Mouse (Mus musculus) liver, embryonic 14.5 days (tissue): ENCODE results near the gene Itgb3. TPM values are rescaled to one million over a fixed set of nuclear protein-coding genes. Genes with fewer than 3 reads are reported as not detected.

ENCODE experiments used
- ATAC-seq: fragments of 200-750 bp; cut with Nextera tagmentation; 2 replicates; pipeline ENCODE4 v1.8.0; 2017; ENCODE audit warnings: moderate number of reproducible peaks, mild to moderate bottlenecking, moderate library complexity; ENCODE audit not compliant: insufficient read depth
- DNase-seq, 3 experiments: peaks; one replicate each; pipeline ENCODE4 v3.0.0-alpha.2; 2012 to 2013; ENCODE audit warnings: low read depth in 3 of 3, low spot score in 3 of 3
- H3K27ac ChIP-seq: fragments of 300-500 bp; sonication (generic); 2 replicates; pipeline ENCODE4 v1.5.1; 2014; ENCODE audit warnings: moderate library complexity, mild to moderate bottlenecking, control low read depth, inconsistent platforms
- H3K27me3 ChIP-seq: fragments of 300-500 bp; sonication (generic); 2 replicates; pipeline ENCODE4 v1.6.1; 2014; ENCODE audit warnings: mild to moderate bottlenecking, low read length, moderate library complexity; ENCODE audit not compliant: control insufficient read depth, insufficient read depth
- H3K36me3 ChIP-seq: fragments of 300-500 bp; sonication (generic); replicated peaks from 2 replicates; pipeline ENCODE4 v1.6.1; 2014; ENCODE audit warnings: low read depth; ENCODE audit not compliant: control insufficient read depth, insufficient read depth
- H3K4me1 ChIP-seq, 2 experiments: fragments of 200-500 bp in 1 of 2; fragments of 300-500 bp in 1 of 2; sonication (generic) in 1 of 2; replicated peaks; 2 replicates each; pipeline ENCODE4 v1.6.1; 2012 to 2014; ENCODE audit warnings: antibody characterized with exemption in 1 of 2, inconsistent platforms in 1 of 2, low read length in 1 of 2; ENCODE audit not compliant: control insufficient read depth in 2 of 2, insufficient read depth in 2 of 2
- H3K4me2 ChIP-seq: fragments of 300-500 bp; sonication (generic); 2 replicates; pipeline ENCODE4 v1.6.1; 2014; ENCODE audit warnings: low read depth, mild to moderate bottlenecking, control low read depth, moderate library complexity
- H3K4me3 ChIP-seq, 2 experiments: fragments of 200-500 bp in 1 of 2; fragments of 300-500 bp in 1 of 2; sonication (generic) in 1 of 2; 2 replicates each; pipeline ENCODE4 v1.5.1; 2012 to 2014; ENCODE audit warnings: low read depth in 2 of 2, low read length in 2 of 2, mild to moderate bottlenecking in 2 of 2, control low read depth in 1 of 2, inconsistent platforms in 1 of 2, moderate library complexity in 1 of 2; ENCODE audit not compliant: insufficient read depth in 1 of 2
- H3K9ac ChIP-seq: fragments of 300-500 bp; sonication (generic); replicated peaks from 2 replicates; pipeline ENCODE4 v1.6.1; 2014; ENCODE audit warnings: mild to moderate bottlenecking, control low read depth, moderate library complexity
- H3K9me3 ChIP-seq: fragments of 300-500 bp; sonication (generic); 2 replicates; pipeline ENCODE4 v1.6.1; 2016; ENCODE audit warnings: low read length, mixed read lengths; ENCODE audit not compliant: control insufficient read depth
- CTCF ChIP-seq: IDR thresholded peaks from 2 replicates; pipeline ENCODE4 v1.5.1; 2016; ENCODE audit warnings: antibody characterized with exemption, low read depth, control low read depth
- EP300 ChIP-seq: IDR thresholded peaks from 2 replicates; pipeline ENCODE4 v1.6.1; 2016; ENCODE audit warnings: antibody characterized with exemption, low read depth
- WGBS: fragments of 180-500 bp; shearing (Covaris S2); extraction: QIAGEN DNeasy Blood & Tissue Kit; methylation state at CpG from one replicate; pipeline ENCODE4 v1.1.7; 2014; ENCODE audit not compliant: insufficient replicate concordance; 5-methylcytosine and 5-hydroxymethylcytosine counted together
- polyA plus RNA-seq, 2 experiments: library from polyadenylated mRNA; depleted of rRNA in 1 of 2; stranded (reverse) in 1 of 2; unstranded in 1 of 2; fragments of >200 nt; fragmentation: Nextera tagmentation in 1 of 2; extraction: Ambion mirVana in 1 of 2; gene quantifications; 2 replicates each; pipeline versions ENCODE4 v1.2.1 to v1.2.3; 2012 to 2014

The Itgb3 gene
- polyA plus RNA-seq, 2 experiments, result 5.7 to 11.2 TPM

- Histone ChIP-seq H3K27ac (no peak overlapping the region), H3K4me1 (peaks cover 10 to 14% of the 10 kb centered on the region in 2 experiments), H3K9me3 (no peaks in the 10 kb centered on the region; the same call in 1 of the 2 replicates), H3K4me3 (no peak overlapping the region), H3K27me3 (no peaks in the 10 kb centered on the region), H3K4me2 (peak overlapping the region; percentile 59; the same call in 1 of the 2 replicates), H3K9ac (no peak overlapping the region), H3K36me3 (no peaks in the 10 kb centered on the region)
- no peak for ATAC-seq
- TF ChIP-seq EP300, result no peak
- TF ChIP-seq CTCF, result peak; percentile 46; the same call in 1 of the 2 replicates
- DNase-seq, result no peak
- 67% methylated on average over 4 of the region's 4 CpGs for WGBS
Measured at GRCm38 (mm10) chr11:104660599-104660998, 52.8 kb downstream of the Itgb3 start.

GRCm38 (mm10) chr11:104661106-104661505 lies 53.3 kb downstream of the Itgb3 start:
- no peaks in the 10 kb centered on the region for H3K36me3 ChIP-seq
- TF ChIP-seq CTCF (no peak), EP300 (no peak)
- H3K9me3 ChIP-seq, result no peaks in the 10 kb centered on the region; the same call in 1 of the 2 replicates
- peak overlapping the region; percentile 59 for H3K4me2 ChIP-seq
- WGBS, result 23% methylated on average over 5 of the region's 5 CpGs
- ATAC-seq (peak; percentile 88), DNase-seq (peak in 1 of 3 experiments; percentile 33)
- no peak overlapping the region for H3K27ac ChIP-seq
- H3K9ac ChIP-seq, result no peak overlapping the region
- peaks cover 10 to 14% of the 10 kb centered on the region in 2 experiments for H3K4me1 ChIP-seq
- no peaks in the 10 kb centered on the region for H3K27me3 ChIP-seq
- H3K4me3 ChIP-seq, result no peak overlapping the region

GRCm38 (mm10) chr11:104661531-104662205 lies 53.9 kb downstream of the Itgb3 start:
- Histone ChIP-seq H3K27me3 (no peaks in the 10 kb centered on the region), H3K9me3 (no peaks in the 10 kb centered on the region; the same call in 1 of the 2 replicates), H3K4me1 (peaks cover 10 to 14% of the 10 kb centered on the region in 2 experiments), H3K4me3 (peak overlapping the region; percentile 18 to 21; a peak in 1 of 4 replicates), H3K27ac (no peak overlapping the region), H3K36me3 (no peaks in the 10 kb centered on the region), H3K4me2 (peak overlapping the region; percentile 59), H3K9ac (0 out of 2 replicates have a peak overlapping the region, but pooled peaks have one; percentile 18)
- DNase-seq, result no peak
- TF ChIP-seq EP300, result peak; percentile 30; the same call in 1 of the 2 replicates
- peak; percentile 44 for TF ChIP-seq CTCF
- 26% methylated on average over 20 of the region's 20 CpGs for WGBS
- ATAC-seq, result peak; percentile 56

GRCm38 (mm10) chr11:104662573-104662972 lies 54.8 kb downstream of the Itgb3 start:
- Histone ChIP-seq H3K36me3 (no peaks in the 10 kb centered on the region), H3K4me3 (no peak overlapping the region), H3K9me3 (no peaks in the 10 kb centered on the region; the same call in 1 of the 2 replicates), H3K27ac (no peak overlapping the region), H3K27me3 (no peaks in the 10 kb centered on the region), H3K4me2 (no peak overlapping the region), H3K9ac (no peak overlapping the region), H3K4me1 (peaks cover 10 to 14% of the 10 kb centered on the region in 2 experiments)
- no peak for DNase-seq
- WGBS, result 77% methylated on average over 11 of the region's 11 CpGs
- ATAC-seq, result no peak
- TF ChIP-seq CTCF, result no peak

GRCm38 (mm10) chr11:104663241-104663877 lies 55.6 kb downstream of the Itgb3 start:
- Histone ChIP-seq H3K36me3 (no peaks in the 10 kb centered on the region), H3K9me3 (no peaks in the 10 kb centered on the region; the same call in 1 of the 2 replicates), H3K27ac (no peak overlapping the region), H3K4me2 (no peak overlapping the region), H3K4me3 (no peak overlapping the region), H3K4me1 (peaks cover 10 to 14% of the 10 kb centered on the region in 2 experiments), H3K9ac (no peak overlapping the region), H3K27me3 (no peaks in the 10 kb centered on the region)
- ATAC-seq (no peak), DNase-seq (no peak)
- WGBS, result 65% methylated on average over 6 of the region's 6 CpGs
- TF ChIP-seq CTCF, result no peak
- TF ChIP-seq EP300, result no peak
